Mouse (Mus musculus): ENCODE results near the gene Lgals2. TPM values are rescaled to one million over a fixed set of nuclear protein-coding genes. Genes with fewer than 3 reads are reported as not detected.
A peak's percentile ranks its signal among the peaks of the same experiment; 100 is the strongest.
"Not testable (repeated sequence)": the region's sequence is repeated elsewhere in the genome, so short reads cannot be mapped to it uniquely, and the experiment has no call there.

The Lgals2 gene
- total RNA-seq, 2 experiments from 2014 or later, result 0.53 TPM; not detected in 1

- intact Hi-C loops (cut with DNase I), result no loop called here
- peak; percentile 69 to 84 for DNase-seq
Measured at GRCm38 (mm10) chr15:78876258-78876696, 20.9 kb upstream of the Lgals2 start.

- intact Hi-C loops (cut with DNase I), result no loop called here
- DNase-seq, result no peak
Measured at GRCm38 (mm10) chr15:78875537-78875936, 20.2 kb upstream of the Lgals2 start.

GRCm38 (mm10) chr15:78874989-78875388 is 19.7 kb upstream of the Lgals2 start:
- intact Hi-C loops (cut with DNase I), result no loop called here
- no peak for DNase-seq

- intact Hi-C loops (cut with DNase I), result no loop called here
- DNase-seq, result no peak
Measured at GRCm38 (mm10) chr15:78873803-78874435, 18.6 kb upstream of the Lgals2 start.

- intact Hi-C loops (cut with DNase I), result no loop called here
- DNase-seq, result no peak
Measured at GRCm38 (mm10) chr15:78872021-78872608, 16.8 kb upstream of the Lgals2 start.

GRCm38 (mm10) chr15:78869775-78870174 is 14.4 kb upstream of the Lgals2 start:
- DNase-seq, result peak; percentile 62 to 68
- intact Hi-C loops (cut with DNase I), result loop anchor here (1.0 to 5.0 kb wide), 3 partner anchors 17 to 247 kb away; no protein-coding TSS in a partner anchor

GRCm38 (mm10) chr15:78868826-78869233 is 13.5 kb upstream of the Lgals2 start:
- no peak for DNase-seq
- intact Hi-C loops (cut with DNase I), result loop anchor here (2.0 to 5.0 kb wide), 2 partner anchors 16 to 247 kb away; no protein-coding TSS in a partner anchor

GRCm38 (mm10) chr15:78868398-78868797 is 13.1 kb upstream of the Lgals2 start:
- DNase-seq, result peak in 1 of 2 experiments; percentile 59
- intact Hi-C loops (cut with DNase I), result loop anchor here (2.0 to 5.0 kb wide), 2 partner anchors 16 to 246 kb away; no protein-coding TSS in a partner anchor

GRCm38 (mm10) chr15:78863852-78864253 is 8.5 kb upstream of the Lgals2 start:
- peak in 1 of 2 experiments; percentile 29 for DNase-seq
- intact Hi-C loops (cut with DNase I), result no loop called here

- intact Hi-C loops (cut with DNase I), result no loop called here
- no peak for DNase-seq
Measured at GRCm38 (mm10) chr15:78863154-78863553, 7.8 kb upstream of the Lgals2 start.

GRCm38 (mm10) chr15:78862280-78862679 is 7.0 kb upstream of the Lgals2 start:
- intact Hi-C loops (cut with DNase I), result no loop called here
- DNase-seq, result no peak

GRCm38 (mm10) chr15:78859714-78860113 is 4.4 kb upstream of the Lgals2 start:
- peak in 1 of 2 experiments; percentile 24 for DNase-seq
- intact Hi-C loops (cut with DNase I), result no loop called here

- intact Hi-C loops (cut with DNase I), result no loop called here
- no peak for DNase-seq
Measured at GRCm38 (mm10) chr15:78859311-78859710, 4.0 kb upstream of the Lgals2 start.

- peak in 1 of 2 experiments; percentile 50 for DNase-seq
- intact Hi-C loops (cut with DNase I), result no loop called here
Measured at GRCm38 (mm10) chr15:78857009-78857408, 1.7 kb upstream of the Lgals2 start.

GRCm38 (mm10) chr15:78851505-78852153 is 3.7 kb downstream of the Lgals2 start:
- intact Hi-C loops (cut with DNase I), result loop anchor here (2.0 to 5.0 kb wide), 2 partner anchors 17 to 34 kb away; no protein-coding TSS in a partner anchor
- DNase-seq, result peak; percentile 93 to 95

- intact Hi-C loops (cut with DNase I), result loop anchor here (1.0 to 5.0 kb wide), 2 partner anchors 24 to 34 kb away; no protein-coding TSS in a partner anchor
- DNase-seq, result no peak
Measured at GRCm38 (mm10) chr15:78850944-78851343, 4.4 kb downstream of the Lgals2 start.

GRCm38 (mm10) chr15:78850059-78850824 is 5.1 kb downstream of the Lgals2 start:
- intact Hi-C loops (cut with DNase I), result loop anchor here (1.0 to 5.0 kb wide), 2 partner anchors 23 to 33 kb away; no protein-coding TSS in a partner anchor
- DNase-seq, result peak in 1 of 2 experiments; percentile 29

- intact Hi-C loops (cut with DNase I), result loop anchor here (10.0 kb wide), 1 partner anchor 225 kb away; no protein-coding TSS in a partner anchor
- DNase-seq, result no peak
Measured at GRCm38 (mm10) chr15:78849485-78849884, 5.8 kb downstream of the Lgals2 start.

- intact Hi-C loops (cut with DNase I), result loop anchor here (1.0 to 10.0 kb wide), 2 partner anchors 17 to 224 kb away; no protein-coding TSS in a partner anchor
- peak; percentile 85 to 92 for DNase-seq
Measured at GRCm38 (mm10) chr15:78848467-78848866, 6.9 kb downstream of the Lgals2 start.

- intact Hi-C loops (cut with DNase I), result loop anchor here (1.0 to 10.0 kb wide), 2 partner anchors 20 to 222 kb away; no protein-coding TSS in a partner anchor
Measured at GRCm38 (mm10) chr15:78846805-78847204, 8.5 kb downstream of the Lgals2 start.

More at GRCm38 (mm10) chr15:78846805-78847204, 8.5 kb downstream of the Lgals2 start:
- DNase-seq, result not testable (repeated sequence)

Measured in heart, postnatal 14 days (tissue).